Mouse (Mus musculus) urinary bladder, postnatal 0 days (tissue): ENCODE measurements around the gene Aktip. TPM values are rescaled to one million over a fixed set of nuclear protein-coding genes. Genes with fewer than 3 reads are reported as not detected.

Experiments used
- polyA plus RNA-seq: library from polyadenylated mRNA; unstranded; fragments of >200 nt; fragmentation: Nextera tagmentation; extraction: Ambion mirVana; gene quantifications from 2 replicates; pipeline ENCODE4 v1.2.1, GENCODE M21; 2015

Aktip gene
- polyA plus RNA-seq, result 64.5 and 66.2 TPM in 2 replicates

DNA sequence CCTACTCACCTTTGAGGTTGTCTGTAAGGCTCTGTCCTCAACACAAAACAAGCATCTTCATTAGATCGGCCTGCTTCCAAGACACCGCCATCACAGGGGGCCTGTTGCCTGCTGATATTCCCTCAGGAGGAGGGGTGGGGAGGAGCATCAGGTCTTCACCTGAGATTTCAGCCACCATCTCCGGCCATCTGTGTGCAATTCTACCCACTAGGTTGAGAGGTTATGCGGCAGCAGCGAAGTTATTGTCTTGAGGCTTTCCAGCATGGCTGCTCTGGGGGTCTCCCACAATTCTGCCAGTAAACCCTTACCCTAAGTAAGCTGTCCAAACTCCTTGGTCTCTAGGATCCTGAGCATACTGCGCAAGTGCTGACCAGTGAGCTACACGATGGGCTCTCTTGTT is at the start of gene Aktip:
Gene Aktip, minus strand, starts transcription at position 101 of the 400 bp plus-strand sequence.

DNA sequence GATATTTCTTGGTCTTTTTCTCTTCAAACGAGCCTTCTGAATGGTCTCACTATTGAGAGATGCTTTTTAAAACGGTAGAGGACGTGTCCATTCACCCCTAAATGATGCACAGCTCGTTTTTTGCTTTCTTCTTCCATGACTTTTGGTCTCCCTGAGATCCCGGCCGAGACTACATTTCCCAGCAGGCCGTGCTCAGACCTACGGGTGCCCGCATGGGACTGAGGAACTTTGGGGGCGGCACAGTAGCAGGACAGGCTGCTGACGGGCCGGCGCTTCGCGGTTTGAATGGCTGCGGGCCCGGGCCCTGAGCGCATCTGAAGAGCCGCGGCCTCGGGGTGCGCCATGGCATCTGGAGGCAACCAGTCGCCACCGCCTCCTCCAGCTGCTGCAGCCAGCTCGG is 129.9 kb downstream of the Aktip start, which contains the start of gene Rbl2:
Gene Rbl2, plus strand, starts transcription at position 224 of the 400 bp plus-strand sequence.

Other genes with a start within 250 kb of the Aktip start
- 7.1 and 7.5 TPM in 2 replicates for gene Rbl2, start 129.9 kb downstream of the Aktip start, polyA plus RNA-seq
- gene Rpgrip1l, start 113.3 kb upstream of the Aktip start, polyA plus RNA-seq, result 3.5 and 5.1 TPM in 2 replicates
- 38.2 and 42.6 TPM in 2 replicates for gene Fto, start 113.5 kb upstream of the Aktip start, polyA plus RNA-seq